Mouse (Mus musculus) liver, adult 2 months (tissue): ENCODE measurements at regions not wholly inside any gene's neighbourhood (a gene's known extent, or its start where the extent isn't known, plus 50 kb on each side); places are given as distances from the start of the nearest gene placed in this dataset.
A peak's percentile ranks its signal among the peaks of the same experiment; 100 is the strongest.

Experiments
- DNase-seq: peaks from one replicate; pipeline ENCODE4 v3.0.0-alpha.2; 2011; ENCODE audit warnings: low read depth, low spot score; ENCODE audit errors: extremely low read depth
- H3K27ac ChIP-seq: fragments of 200-500 bp; replicated peaks from 2 replicates; pipeline ENCODE4 v1.5.1; 2012; ENCODE audit warnings: low read depth, mild to moderate bottlenecking, control low read depth, inconsistent platforms, low read length; ENCODE audit not compliant: insufficient read depth
- H3K27me3 ChIP-seq: fragments of 200-500 bp; 2 replicates; pipeline ENCODE4 v1.6.1; 2012; ENCODE audit warnings: mild to moderate bottlenecking, moderate library complexity, low read length, inconsistent platforms; ENCODE audit not compliant: control insufficient read depth, insufficient read depth
- H3K36me3 ChIP-seq: fragments of 200-500 bp; 2 replicates; pipeline ENCODE4 v1.6.1; 2012; ENCODE audit warnings: low read length, inconsistent platforms; ENCODE audit not compliant: control insufficient read depth, insufficient read depth
- H3K4me1 ChIP-seq: fragments of 200-500 bp; 2 replicates; pipeline ENCODE4 v1.6.1; 2011; ENCODE audit warnings: low read length; ENCODE audit not compliant: control insufficient read depth, insufficient read depth
- H3K4me3 ChIP-seq: fragments of 200-500 bp; 2 replicates; pipeline ENCODE4 v1.5.1; 2011; ENCODE audit warnings: low read depth, mild to moderate bottlenecking, control low read depth, low read length, moderate library complexity; ENCODE audit not compliant: insufficient read depth
- H3K79me2 ChIP-seq: fragments of 200-500 bp; 2 replicates; pipeline ENCODE4 v1.6.1; 2012; ENCODE audit warnings: inconsistent platforms, mild to moderate bottlenecking, low read length, moderate library complexity; ENCODE audit not compliant: control insufficient read depth, insufficient read depth
- H3K9ac ChIP-seq: fragments of 200-500 bp; 2 replicates; pipeline ENCODE4 v1.6.1; 2012; ENCODE audit warnings: low read depth, mild to moderate bottlenecking, control low read depth, inconsistent platforms, low read length
- CTCF ChIP-seq: fragments of 200-500 bp; IDR thresholded peaks from 2 replicates; pipeline ENCODE4 v1.5.1; 2011; ENCODE audit warnings: low read depth, low read length, control low read depth
- POLR2A ChIP-seq: fragments of 200-500 bp; IDR thresholded peaks from 2 replicates; pipeline ENCODE4 v1.6.1; 2011; ENCODE audit warnings: low read length, control low read depth; ENCODE audit not compliant: insufficient read depth; ENCODE audit errors: extremely low read depth
- WGBS: fragments of 180-500 bp; shearing (Covaris S2); methylation state at CpG from one replicate; pipeline ENCODE4 v1.1.7; 2018; 5-methylcytosine and 5-hydroxymethylcytosine counted together

- Histone ChIP-seq H3K27me3 (no peaks in the 10 kb centered on the region), H3K9ac (no peak overlapping the region), H3K4me1 (peaks cover 19% of the 10 kb centered on the region; the same call in 1 of the 2 replicates), H3K79me2 (no peaks in the 10 kb centered on the region), H3K27ac (0 out of 2 replicates have a peak overlapping the region, but pooled peaks have one; percentile 24), H3K4me3 (no peak overlapping the region), H3K36me3 (no peaks in the 10 kb centered on the region)
- DNase-seq = peak; percentile 79
- 12% methylated on average over 2 of the region's 2 CpGs for WGBS
- TF ChIP-seq CTCF = no peak
- TF ChIP-seq POLR2A = no peak
Observed at GRCm38 (mm10) chr10:44697966-44698365, 169.7 kb upstream of the Prdm1 start.

GRCm38 (mm10) chr10:44696973-44697372, 168.7 kb upstream of the Prdm1 start:
- Histone ChIP-seq H3K36me3 (no peaks in the 10 kb centered on the region), H3K4me3 (no peak overlapping the region), H3K27ac (no peak overlapping the region), H3K79me2 (no peaks in the 10 kb centered on the region), H3K27me3 (no peaks in the 10 kb centered on the region), H3K9ac (no peak overlapping the region), H3K4me1 (peaks cover 11% of the 10 kb centered on the region; the same call in 1 of the 2 replicates)
- no peak for DNase-seq
- TF ChIP-seq POLR2A (no peak), CTCF (no peak)
- 38% methylated on average over 2 of the region's 2 CpGs for WGBS

GRCm38 (mm10) chr10:44691590-44692327, 163.5 kb upstream of the Prdm1 start:
- peak; percentile 40 for DNase-seq
- 78% methylated on average over 15 of the region's 15 CpGs for WGBS
- no peak overlapping the region for H3K9ac ChIP-seq
- H3K27me3 ChIP-seq = no peaks in the 10 kb centered on the region
- H3K79me2 ChIP-seq = no peaks in the 10 kb centered on the region
- no peak overlapping the region for H3K4me3 ChIP-seq
- H3K27ac ChIP-seq = peak overlapping the region; percentile 44; the same call in 1 of the 2 replicates
- H3K36me3 ChIP-seq = no peaks in the 10 kb centered on the region
- TF ChIP-seq POLR2A = no peak
- TF ChIP-seq CTCF = no peak
- H3K4me1 ChIP-seq = no peaks in the 10 kb centered on the region

- Histone ChIP-seq H3K4me3 (no peak overlapping the region), H3K36me3 (no peaks in the 10 kb centered on the region), H3K4me1 (no peaks in the 10 kb centered on the region), H3K27me3 (no peaks in the 10 kb centered on the region), H3K79me2 (no peaks in the 10 kb centered on the region), H3K27ac (no peak overlapping the region), H3K9ac (no peak overlapping the region)
- TF ChIP-seq POLR2A = no peak
- 96% methylated on average over 3 of the region's 3 CpGs for WGBS
- no peak for DNase-seq
Observed at GRCm38 (mm10) chr10:44688555-44688954, 160.3 kb upstream of the Prdm1 start.

- Histone ChIP-seq H3K4me3 (no peak overlapping the region), H3K9ac (no peak overlapping the region), H3K27ac (no peak overlapping the region), H3K4me1 (no peaks in the 10 kb centered on the region), H3K79me2 (no peaks in the 10 kb centered on the region), H3K27me3 (no peaks in the 10 kb centered on the region), H3K36me3 (no peaks in the 10 kb centered on the region)
- WGBS = 82% methylated on average over 4 of the region's 4 CpGs
- DNase-seq = no peak
- TF ChIP-seq POLR2A = no peak
Observed at GRCm38 (mm10) chr10:44686055-44686454, 157.8 kb upstream of the Prdm1 start.

GRCm38 (mm10) chr10:44685215-44685614, 156.9 kb upstream of the Prdm1 start:
- Histone ChIP-seq H3K4me1 (no peaks in the 10 kb centered on the region), H3K27me3 (no peaks in the 10 kb centered on the region), H3K9ac (no peak overlapping the region), H3K79me2 (no peaks in the 10 kb centered on the region), H3K27ac (no peak overlapping the region), H3K36me3 (no peaks in the 10 kb centered on the region), H3K4me3 (no peak overlapping the region)
- DNase-seq = no peak
- TF ChIP-seq CTCF = no peak
- no peak for TF ChIP-seq POLR2A
- 70% methylated on average over 3 of the region's 3 CpGs for WGBS
